Mouse (Mus musculus) liver, adult 2 months (tissue): ENCODE results near the gene Ahsa2.
"Not testable (repeated sequence)": the region's sequence is repeated elsewhere in the genome, so short reads cannot be mapped to it uniquely, and the experiment has no call there.

Experiments used
- CTCF ChIP-seq: fragments of 200-500 bp; IDR thresholded peaks from 2 replicates; pipeline ENCODE4 v1.5.1; 2011; ENCODE audit warnings: low read depth, low read length, control low read depth
- POLR2A ChIP-seq: fragments of 200-500 bp; IDR thresholded peaks from 2 replicates; pipeline ENCODE4 v1.6.1; 2011; ENCODE audit warnings: low read length, control low read depth; ENCODE audit not compliant: insufficient read depth; ENCODE audit errors: extremely low read depth

- TF ChIP-seq CTCF, POLR2A: not testable (repeated sequence)
Measured at GRCm38 (mm10) chr11:23514785-23515184, 17.0 kb upstream of the Ahsa2 start.
